Mouse (Mus musculus) brain, embryonic 14.5 days (tissue): Measurements from ENCODE around the gene Brd3os. TPM values are rescaled to one million over a fixed set of nuclear protein-coding genes. Genes with fewer than 3 reads are reported as not detected.

Experiments
- DNase-seq: peaks from one replicate; pipeline ENCODE4 v3.0.0-alpha.2; 2011; ENCODE audit warnings: low read depth
- CTCF ChIP-seq: fragments of 200-500 bp; IDR thresholded peaks from 2 replicates; pipeline ENCODE4 v1.5.1; 2012; ENCODE audit warnings: inconsistent platforms, mild to moderate bottlenecking, moderate library complexity, borderline replicate concordance; ENCODE audit not compliant: insufficient read depth, insufficient read length; ENCODE audit errors: extremely low read depth
- POLR2A ChIP-seq: fragments of 200-500 bp; IDR thresholded peaks from 2 replicates; pipeline ENCODE4 v1.6.1; 2012; ENCODE audit warnings: mild to moderate bottlenecking, inconsistent platforms, borderline replicate concordance; ENCODE audit not compliant: poor library complexity, insufficient read depth, insufficient read length, severe bottlenecking; ENCODE audit errors: extremely low read depth
- polyA plus RNA-seq: library from polyadenylated mRNA; depleted of rRNA; stranded (reverse); fragments of >200 nt; gene quantifications from 2 replicates; pipeline ENCODE4 v1.2.3, GENCODE M21; 2012; rRNA removed

The Brd3os gene
- polyA plus RNA-seq, 1 experiment, result 33.8 TPM

- TF ChIP-seq CTCF (no peak), POLR2A (no peak)
- no peak for DNase-seq
Observed at GRCm38 (mm10) chr2:27487336-27488049, 45.4 kb downstream of the Brd3os start.

- no peak for DNase-seq
- TF ChIP-seq CTCF (no peak), POLR2A (no peak)
Observed at GRCm38 (mm10) chr2:27488362-27488761, 46.2 kb downstream of the Brd3os start.

GRCm38 (mm10) chr2:27490939-27491338 lies 48.8 kb downstream of the Brd3os start:
- TF ChIP-seq CTCF (no peak), POLR2A (no peak)
- DNase-seq, result no peak

Other genes with a start within 250 kb of the Brd3os start
- 2.8 and 4.7 TPM in 2 replicates for gene Sardh, start 194.0 kb upstream of the Brd3os start, polyA plus RNA-seq
- 52.9 and 55.0 TPM in 2 replicates for gene Vav2, start 15.3 kb upstream of the Brd3os start, polyA plus RNA-seq
- 61.9 and 85.0 TPM in 2 replicates for gene Brd3, start 65.3 kb downstream of the Brd3os start, polyA plus RNA-seq
- gene Wdr5, start 72.8 kb downstream of the Brd3os start, polyA plus RNA-seq, result 51.3 and 62.9 TPM in 2 replicates
- gene Rxra, start 234.1 kb downstream of the Brd3os start, polyA plus RNA-seq, result 15.2 and 20.4 TPM in 2 replicates